Mouse (Mus musculus) embryonic fibroblast, embryonic 13.5 days (primary cell): ENCODE results near the gene Map4k4. TPM values are rescaled to one million over a fixed set of nuclear protein-coding genes. Genes with fewer than 3 reads are reported as not detected.
A peak's percentile ranks its signal among the peaks of the same experiment; 100 is the strongest.

ENCODE experiments used
- H3K27ac ChIP-seq: 2 replicates; pipeline ENCODE4 v1.5.1; 2012; ENCODE audit warnings: low read length, control low read depth, inconsistent platforms; ENCODE audit not compliant: insufficient read depth
- H3K4me1 ChIP-seq: 2 replicates; pipeline ENCODE4 v1.6.1; 2011; ENCODE audit warnings: low read length; ENCODE audit not compliant: control insufficient read depth, insufficient read depth
- H3K4me3 ChIP-seq: 2 replicates; pipeline ENCODE4 v1.5.1; 2011; ENCODE audit warnings: mild to moderate bottlenecking, control low read depth, low read length; ENCODE audit not compliant: insufficient read depth
- CTCF ChIP-seq: IDR thresholded peaks from 2 replicates; pipeline ENCODE4 v1.5.1; 2011; ENCODE audit warnings: mild to moderate bottlenecking, control low read depth, low read length, moderate library complexity, borderline replicate concordance; ENCODE audit not compliant: insufficient read depth
- POLR2A ChIP-seq: IDR thresholded peaks from 2 replicates; pipeline ENCODE4 v1.6.1; 2011; ENCODE audit warnings: low read depth, mild to moderate bottlenecking, control low read depth, low read length, moderate library complexity
- polyA plus RNA-seq: library from polyadenylated mRNA; stranded (reverse); fragments of >200 nt; gene quantifications from 2 replicates; pipeline ENCODE4 v1.2.4, GENCODE M21; 2011; ENCODE audit warnings: low read depth; ENCODE audit not compliant: missing spikeins, insufficient read length

Gene Map4k4
- polyA plus RNA-seq, 1 experiment = 259 TPM

GRCm38 (mm10) chr1:39982727-39983487 is 82.2 kb downstream of the Map4k4 start:
- Histone ChIP-seq H3K27ac (no peak overlapping the region), H3K4me3 (no peak overlapping the region), H3K4me1 (no peaks in the 10 kb centered on the region)
- TF ChIP-seq CTCF = no peak
- TF ChIP-seq POLR2A = no peak

DNA sequence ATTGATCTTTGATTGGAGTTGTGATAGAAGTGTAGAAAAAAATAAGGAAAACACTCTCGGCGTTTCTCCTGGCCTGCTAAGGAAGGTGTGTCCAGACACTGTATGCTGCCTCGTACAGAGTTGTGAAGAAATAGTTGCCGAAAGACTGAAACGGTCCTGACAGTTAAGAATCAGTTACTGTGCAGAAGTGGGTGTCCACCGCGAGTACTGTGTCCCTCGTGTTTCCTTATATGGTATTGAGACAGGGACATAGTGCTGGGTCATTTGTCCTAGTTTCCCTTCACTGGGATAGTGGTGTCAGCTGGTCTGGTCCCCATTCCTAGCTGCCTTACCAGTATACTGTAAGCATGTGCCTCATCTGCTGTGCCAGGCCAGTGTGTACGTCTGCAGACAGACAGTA is 83.6 kb downstream of the Map4k4 start:
- no peak overlapping the region for H3K27ac ChIP-seq
- H3K4me1 ChIP-seq = no peaks in the 10 kb centered on the region
- TF ChIP-seq POLR2A (no peak), CTCF (no peak)
- no peak overlapping the region for H3K4me3 ChIP-seq

GRCm38 (mm10) chr1:39986820-39987219 is 86.1 kb downstream of the Map4k4 start:
- H3K4me1 ChIP-seq = no peaks in the 10 kb centered on the region

DNA sequence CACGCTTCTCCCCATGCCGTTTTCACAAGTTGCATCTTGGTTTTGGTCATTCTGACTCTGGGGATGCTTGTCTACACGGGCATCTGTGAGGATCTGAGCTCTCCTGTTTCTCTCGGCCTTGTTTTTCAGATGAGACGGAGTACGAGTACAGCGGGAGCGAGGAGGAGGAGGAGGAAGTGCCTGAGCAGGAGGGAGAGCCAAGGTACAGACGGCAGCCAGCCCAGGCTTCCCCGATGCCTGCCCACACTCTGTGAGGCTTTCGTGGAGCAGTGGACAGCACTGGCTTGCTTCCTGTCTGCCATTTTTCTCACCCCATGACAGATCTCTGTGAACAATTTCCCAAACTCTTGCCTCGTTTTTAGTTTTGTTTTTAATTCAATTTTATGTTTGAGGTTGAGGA is 88.1 kb downstream of the Map4k4 start:
- H3K27ac ChIP-seq = no peak overlapping the region
- no peaks in the 10 kb centered on the region for H3K4me1 ChIP-seq
- TF ChIP-seq POLR2A = no peak
- TF ChIP-seq CTCF = no peak
- no peak overlapping the region for H3K4me3 ChIP-seq

More at GRCm38 (mm10) chr1:39986820-39987219, 86.1 kb downstream of the Map4k4 start:
- no peak for TF ChIP-seq CTCF
- TF ChIP-seq POLR2A = no peak
- Histone ChIP-seq H3K4me3 (no peak overlapping the region), H3K27ac (no peak overlapping the region)

- Histone ChIP-seq H3K4me3 (no peak overlapping the region), H3K27ac (no peak overlapping the region), H3K4me1 (peaks cover 4% of the 10 kb centered on the region; the same call in 1 of the 2 replicates)
- TF ChIP-seq CTCF = no peak
- no peak for TF ChIP-seq POLR2A
Observed at GRCm38 (mm10) chr1:39990041-39990440, 89.3 kb downstream of the Map4k4 start.

DNA sequence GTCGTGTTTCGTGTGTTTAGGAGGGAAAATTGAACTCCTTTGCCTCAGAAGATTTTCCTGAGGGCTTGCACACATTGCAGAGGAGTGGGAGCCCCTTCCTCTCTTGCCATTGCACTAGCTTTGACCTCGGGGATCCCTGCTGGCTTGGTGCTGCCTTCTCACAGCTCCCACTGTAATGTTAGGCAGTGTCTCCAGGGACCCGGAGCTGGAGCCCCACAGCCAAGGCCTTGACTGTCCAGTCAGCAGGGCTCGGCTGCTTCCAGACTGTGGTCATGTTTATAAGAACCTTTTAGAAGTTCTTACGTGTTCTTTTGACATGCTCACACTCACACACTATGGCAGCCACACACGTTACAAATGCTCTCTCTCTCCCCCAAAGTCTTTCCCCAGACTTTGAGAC is 93.2 kb downstream of the Map4k4 start:
- Histone ChIP-seq H3K4me1 (peaks cover 4% of the 10 kb centered on the region; the same call in 1 of the 2 replicates), H3K27ac (no peak overlapping the region), H3K4me3 (no peak overlapping the region)
- TF ChIP-seq CTCF (no peak), POLR2A (no peak)

DNA sequence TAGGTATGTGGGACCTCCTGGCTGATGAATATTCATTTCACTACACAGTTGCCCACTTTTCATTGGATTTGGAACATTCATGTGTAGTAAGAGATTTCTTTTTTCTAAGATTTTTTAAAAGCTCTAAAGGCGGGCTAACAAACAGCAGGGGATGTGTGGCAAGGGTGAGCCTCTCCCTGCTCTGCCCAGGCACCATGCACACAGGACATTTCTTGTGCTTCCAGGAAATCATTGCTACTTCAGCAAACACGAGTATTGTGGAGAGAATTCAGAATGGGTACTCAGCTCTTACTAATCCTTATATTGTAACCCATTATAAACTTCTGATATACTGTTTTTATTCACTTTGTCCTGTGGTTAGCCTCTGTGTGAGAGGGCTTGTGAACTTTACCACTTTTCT is 94.9 kb downstream of the Map4k4 start:
- Histone ChIP-seq H3K27ac (no peak overlapping the region), H3K4me1 (peaks cover 4% of the 10 kb centered on the region; the same call in 1 of the 2 replicates), H3K4me3 (no peak overlapping the region)
- TF ChIP-seq POLR2A (no peak), CTCF (no peak)

GRCm38 (mm10) chr1:40000476-40000875 is 99.8 kb downstream of the Map4k4 start:
- no peaks in the 10 kb centered on the region for H3K4me1 ChIP-seq
- H3K27ac ChIP-seq = no peak overlapping the region
- H3K4me3 ChIP-seq = no peak overlapping the region
- TF ChIP-seq POLR2A (no peak), CTCF (no peak)

DNA sequence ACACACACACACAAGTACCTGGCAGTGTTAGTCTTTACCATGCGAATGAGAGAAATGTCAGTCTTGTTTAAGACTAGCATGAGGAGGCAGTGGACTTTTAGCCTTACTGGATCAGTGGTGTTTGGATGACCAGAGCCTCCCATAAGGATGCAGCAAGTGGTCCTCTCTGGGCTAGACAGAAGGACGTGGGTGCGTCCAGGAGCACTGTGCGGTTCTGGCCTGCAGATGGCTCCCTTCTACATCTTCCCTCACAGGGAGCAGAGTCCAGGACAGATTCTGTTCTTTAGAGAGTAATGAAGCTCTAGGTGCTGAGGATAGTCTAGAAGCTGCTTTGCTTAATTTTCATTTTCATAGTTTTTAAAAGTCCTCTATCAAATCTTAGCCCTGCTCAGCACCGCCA is 100.2 kb downstream of the Map4k4 start:
- no peak overlapping the region for H3K27ac ChIP-seq
- no peak overlapping the region for H3K4me3 ChIP-seq
- H3K4me1 ChIP-seq = no peaks in the 10 kb centered on the region
- TF ChIP-seq CTCF (peak; percentile 81), POLR2A (no peak)

GRCm38 (mm10) chr1:40002129-40002727 is 101.5 kb downstream of the Map4k4 start:
- H3K4me1 ChIP-seq = no peaks in the 10 kb centered on the region
- no peak overlapping the region for H3K4me3 ChIP-seq
- no peak overlapping the region for H3K27ac ChIP-seq
- TF ChIP-seq CTCF (no peak), POLR2A (no peak)
